ENCODE assay signal across 12 mouse cellular contexts in the genomic region with DNA sequence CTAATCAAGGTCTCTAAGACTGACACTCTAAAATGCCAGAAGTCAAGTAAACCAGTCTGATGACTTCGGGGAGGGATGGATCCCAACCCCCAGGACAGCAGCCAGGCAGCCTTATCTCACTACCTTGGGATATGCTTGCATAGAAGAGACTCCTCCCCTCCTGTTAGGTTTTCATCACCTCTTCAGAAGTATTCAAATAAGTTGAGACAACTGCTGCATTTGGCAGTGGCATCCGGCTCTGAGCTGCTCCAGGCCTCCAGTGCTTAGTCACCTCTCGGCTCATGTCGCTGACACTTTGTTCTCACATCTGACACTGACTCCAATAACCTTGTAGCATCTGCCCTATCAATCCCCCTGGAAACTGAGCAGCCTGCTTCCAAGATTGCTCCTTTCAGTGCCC.
DNase-seq lines count a peak whose midpoint lies in the region; ATAC-seq and TF ChIP-seq lines count a peak whose summit lies in the region.
"Had no signal": no experiment of that assay in that cellular context is flagged by ENCODE, and none has a peak within 500 bp of the region (broad histone marks: within the 10 kb centered on the region; RNA-seq: fewer than 3 reads in every experiment).

No protein-coding gene starts in this region.

- H3K9me3 ChIP-seq in intestine, embryonic 15.5 days = no peaks in the 10 kb centered on the region
- H3K9me3 ChIP-seq in intestine, postnatal 0 days (ENCODE audit: control insufficient read depth) = no peaks in the 10 kb centered on the region
- H3K9me3 ChIP-seq in heart, embryonic 10.5 days = no peaks in the 10 kb centered on the region
- H3K9me3 ChIP-seq in forebrain, embryonic 12.5 days = no peaks in the 10 kb centered on the region
- H3K9me3 ChIP-seq in stomach, postnatal 0 days (ENCODE audit: control insufficient read depth, low read length) = no peaks in the 10 kb centered on the region

- no peak for TF ChIP-seq CTCF in intestine, postnatal 0 days (IDR thresholded peaks at IDR 0.05; ENCODE audit: low read depth)
- TF ChIP-seq CTCF in layer of hippocampus, adult 2 months (conservative IDR thresholded peaks at IDR 0.05) = no peak
- no peak for TF ChIP-seq CTCF in stomach, postnatal 0 days (IDR thresholded peaks at IDR 0.05; ENCODE audit: low read depth)

- H3K4me3 ChIP-seq in intestine, embryonic 15.5 days (replicated peaks) = no peak overlapping the region
- H3K4me3 ChIP-seq in intestine, postnatal 0 days (ENCODE audit: low read depth, low read length) = no peak overlapping the region
- no peak overlapping the region for H3K4me3 ChIP-seq in heart, embryonic 10.5 days
- no peak overlapping the region for H3K4me3 ChIP-seq in forebrain, embryonic 12.5 days (replicated peaks)
- no peak overlapping the region for H3K4me3 ChIP-seq in layer of hippocampus, adult 2 months
- no peak overlapping the region for H3K4me3 ChIP-seq in stomach, postnatal 0 days (ENCODE audit: low read depth, low read length)

- ATAC-seq in intestine, embryonic 15.5 days = peak; percentile 25; the same call in 1 of the 2 replicates
- ATAC-seq in intestine, postnatal 0 days = no peak
- no peak for ATAC-seq in forebrain, embryonic 12.5 days (ENCODE audit: low FRiP score)
- no peak for ATAC-seq in stomach, postnatal 0 days (ENCODE audit: low FRiP score, low TSS enrichment)
- ATAC-seq: activated CD4-positive, CD25-positive, alpha-beta regulatory T cell, adult 4 months; hindbrain, postnatal 0 days; liver, postnatal 0 days had no signal

- no peak for TF ChIP-seq EP300 in stomach, postnatal 0 days (optimal IDR thresholded peaks at IDR 0.05)

- DNase-seq in adrenal gland, postnatal 36 days = peak; percentile 11 to 33
- DNase-seq in heart, embryonic 10.5 days (ENCODE audit: low spot score) = peak; percentile 83
- peak; percentile 13 for DNase-seq in mesoderm, embryonic 11.5 days (ENCODE audit: low read depth, low spot score)
- no peak for DNase-seq in layer of hippocampus, adult 2 months (ENCODE audit: low spot score in 2 of 2)
- no peak for DNase-seq in stomach, postnatal 0 days (ENCODE audit: low spot score)
- DNase-seq: liver, postnatal 0 days; retina, postnatal 1 day had no signal

- 27% methylated on average over 4 of the region's 4 CpGs for whole genome bisulfite sequencing in intestine, embryonic 15.5 days
- 15% methylated on average over 4 of the region's 4 CpGs for WGBS in intestine, postnatal 0 days
- WGBS in heart, embryonic 10.5 days = 4% methylated on average over 4 of the region's 4 CpGs
- WGBS in forebrain, embryonic 12.5 days = 51% methylated on average over 4 of the region's 4 CpGs
- 11% methylated on average over 4 of the region's 4 CpGs for WGBS in stomach, postnatal 0 days

- H3K4me2 ChIP-seq in intestine, embryonic 15.5 days (replicated peaks) = no peak overlapping the region
- no peak overlapping the region for H3K4me2 ChIP-seq in intestine, postnatal 0 days (replicated peaks; ENCODE audit: low read depth)
- no peak overlapping the region for H3K4me2 ChIP-seq in forebrain, embryonic 12.5 days
- H3K4me2 ChIP-seq in stomach, postnatal 0 days (replicated peaks; ENCODE audit: low read depth) = no peak overlapping the region

- no peak overlapping the region for H3K9ac ChIP-seq in intestine, embryonic 15.5 days
- no peak overlapping the region for H3K9ac ChIP-seq in intestine, postnatal 0 days (ENCODE audit: low read depth, low read length)
- no peak overlapping the region for H3K9ac ChIP-seq in forebrain, embryonic 12.5 days
- H3K9ac ChIP-seq in stomach, postnatal 0 days (ENCODE audit: low read length) = no peak overlapping the region
- H3K9ac ChIP-seq: liver, postnatal 0 days had no signal

- no peaks in the 10 kb centered on the region for H3K36me3 ChIP-seq in intestine, embryonic 15.5 days
- no peaks in the 10 kb centered on the region for H3K36me3 ChIP-seq in intestine, postnatal 0 days (ENCODE audit: control insufficient read depth, insufficient read depth)
- no peaks in the 10 kb centered on the region for H3K36me3 ChIP-seq in heart, embryonic 10.5 days
- no peaks in the 10 kb centered on the region for H3K36me3 ChIP-seq in forebrain, embryonic 12.5 days (replicated peaks)
- no peaks in the 10 kb centered on the region for H3K36me3 ChIP-seq in stomach, postnatal 0 days (ENCODE audit: control insufficient read depth, insufficient read depth, low read length)

- H3K27me3 ChIP-seq in intestine, embryonic 15.5 days (replicated peaks) = no peaks in the 10 kb centered on the region
- H3K27me3 ChIP-seq in intestine, postnatal 0 days (replicated peaks; ENCODE audit: control insufficient read depth, insufficient read depth, low read length) = no peaks in the 10 kb centered on the region
- H3K27me3 ChIP-seq in heart, embryonic 10.5 days (ENCODE audit: insufficient read depth, poor library complexity, severe bottlenecking) = no peaks in the 10 kb centered on the region
- H3K27me3 ChIP-seq in forebrain, embryonic 12.5 days = no peaks in the 10 kb centered on the region
- no peaks in the 10 kb centered on the region for H3K27me3 ChIP-seq in stomach, postnatal 0 days (ENCODE audit: control insufficient read depth, insufficient read depth, low read length)

- 0 out of 2 replicates have a peak, but pooled peaks cover 2% of the 10 kb centered on the region for H3K4me1 ChIP-seq in intestine, embryonic 15.5 days (replicated peaks)
- H3K4me1 ChIP-seq in intestine, postnatal 0 days (replicated peaks; ENCODE audit: control insufficient read depth, insufficient read depth, low read length) = no peaks in the 10 kb centered on the region
- peaks cover 24% of the 10 kb centered on the region for H3K4me1 ChIP-seq in heart, embryonic 10.5 days
- H3K4me1 ChIP-seq in forebrain, embryonic 12.5 days = no peaks in the 10 kb centered on the region
- H3K4me1 ChIP-seq in stomach, postnatal 0 days (replicated peaks; ENCODE audit: control insufficient read depth, insufficient read depth) = no peaks in the 10 kb centered on the region

- H3K27ac ChIP-seq in intestine, embryonic 15.5 days = no peak overlapping the region
- no peak overlapping the region for H3K27ac ChIP-seq in intestine, postnatal 0 days (ENCODE audit: low read depth, low read length)
- peak overlapping the region; percentile 62; the same call in 1 of the 2 replicates for H3K27ac ChIP-seq in heart, embryonic 10.5 days
- H3K27ac ChIP-seq in forebrain, embryonic 12.5 days = no peak overlapping the region
- H3K27ac ChIP-seq in layer of hippocampus, adult 2 months = no peak overlapping the region
- no peak overlapping the region for H3K27ac ChIP-seq in stomach, postnatal 0 days (replicated peaks)
- H3K27ac ChIP-seq: hindbrain, postnatal 0 days had no signal

Comparison
In these comparisons a context has a peak if more than half of its experiments do, and no peak if none do; other contexts are left out.
1. DNase-seq: peak in adrenal gland, postnatal 36 days (2 of 2), heart, embryonic 10.5 days (single experiment) and mesoderm, embryonic 11.5 days (single experiment); none in layer of hippocampus, adult 2 months (0 of 2) and stomach, postnatal 0 days (single experiment).